Mouse (Mus musculus) liver, embryonic 16.5 days (tissue): ENCODE data around the gene Fer1l4. TPM values are rescaled to one million over a fixed set of nuclear protein-coding genes. Genes with fewer than 3 reads are reported as not detected.

Experiments
- ATAC-seq: fragments of 200-750 bp; cut with Nextera tagmentation; 2 replicates; pipeline ENCODE4 v1.8.0; 2017; ENCODE audit warnings: low read depth, mild to moderate bottlenecking, moderate number of reproducible peaks, moderate library complexity
- H3K27ac ChIP-seq: fragments of 300-500 bp; sonication (generic); 2 replicates; pipeline ENCODE4 v1.5.1; 2014; ENCODE audit warnings: mild to moderate bottlenecking, low read length
- H3K27me3 ChIP-seq: fragments of 300-500 bp; sonication (generic); 2 replicates; pipeline ENCODE4 v1.6.1; 2014; ENCODE audit warnings: low read depth, low read length, mixed read lengths; ENCODE audit not compliant: control insufficient read depth, insufficient read depth
- H3K36me3 ChIP-seq: fragments of 300-500 bp; sonication (generic); 2 replicates; pipeline ENCODE4 v1.6.1; 2014; ENCODE audit warnings: mild to moderate bottlenecking; ENCODE audit not compliant: control insufficient read depth, insufficient read depth
- H3K4me1 ChIP-seq: fragments of 300-500 bp; sonication (generic); 2 replicates; pipeline ENCODE4 v1.6.1; 2014; ENCODE audit warnings: low read depth, low read length, mixed read lengths; ENCODE audit not compliant: control insufficient read depth
- H3K4me2 ChIP-seq: fragments of 300-500 bp; sonication (generic); 2 replicates; pipeline ENCODE4 v1.6.1; 2014; ENCODE audit warnings: low read depth, low read length, mixed read lengths
- H3K4me3 ChIP-seq: fragments of 300-500 bp; sonication (generic); 2 replicates; pipeline ENCODE4 v1.5.1; 2014; ENCODE audit warnings: low read depth, mild to moderate bottlenecking, low read length
- H3K9ac ChIP-seq: fragments of 300-500 bp; sonication (generic); 2 replicates; pipeline ENCODE4 v1.6.1; 2014; ENCODE audit warnings: low read depth, low read length
- H3K9me3 ChIP-seq: fragments of 300-500 bp; sonication (generic); replicated peaks from 2 replicates; pipeline ENCODE4 v1.6.1; 2016; ENCODE audit warnings: low read length; ENCODE audit not compliant: control insufficient read depth
- WGBS: fragments of 180-500 bp; shearing (Covaris S2); extraction: QIAGEN DNeasy Blood & Tissue Kit; methylation state at CpG from one replicate; pipeline ENCODE4 v1.1.7; 2014; ENCODE audit not compliant: insufficient replicate concordance; 5-methylcytosine and 5-hydroxymethylcytosine counted together
- polyA plus RNA-seq: library from polyadenylated mRNA; unstranded; fragments of >200 nt; fragmentation: Nextera tagmentation; extraction: Ambion mirVana; gene quantifications from 2 replicates; pipeline ENCODE4 v1.2.1, GENCODE M21; 2015

The Fer1l4 gene
- polyA plus RNA-seq, 1 experiment from 2014 or later: not detected

DNA sequence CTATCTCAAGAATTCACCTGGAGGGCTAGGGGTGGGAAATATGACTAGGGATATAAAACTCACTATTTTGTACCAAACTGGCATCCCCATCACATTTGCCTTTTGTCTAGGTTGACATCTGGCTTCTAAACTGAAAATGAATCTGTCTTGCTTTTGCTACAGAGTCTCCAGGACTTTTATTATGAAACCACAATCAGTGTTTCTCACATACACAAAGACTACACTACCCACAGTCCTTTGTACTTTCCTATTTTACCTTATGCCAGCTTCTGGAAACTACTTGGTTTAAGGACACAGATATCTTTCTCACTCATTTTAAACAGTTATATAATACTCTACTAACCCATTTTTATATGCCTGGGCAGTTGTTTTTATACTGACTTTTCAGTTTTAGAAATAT, 27.3 kb downstream of the Fer1l4 start:
- Histone ChIP-seq H3K4me3 (no peak overlapping the region), H3K27me3 (no peaks in the 10 kb centered on the region), H3K9me3 (no peaks in the 10 kb centered on the region), H3K4me2 (no peak overlapping the region), H3K4me1 (peaks cover 23% of the 10 kb centered on the region), H3K9ac (no peak overlapping the region), H3K27ac (no peak overlapping the region), H3K36me3 (no peaks in the 10 kb centered on the region)
- ATAC-seq: no peak

- H3K27ac ChIP-seq: no peak overlapping the region
- 64% methylated on average over 2 of the region's 2 CpGs for WGBS
- no peak overlapping the region for H3K9ac ChIP-seq
- no peaks in the 10 kb centered on the region for H3K27me3 ChIP-seq
- H3K9me3 ChIP-seq: no peaks in the 10 kb centered on the region
- 0 out of 2 replicates have a peak, but pooled peaks cover 4% of the 10 kb centered on the region for H3K36me3 ChIP-seq
- peak; percentile 24; the same call in 1 of the 2 replicates for ATAC-seq
- no peak overlapping the region for H3K4me2 ChIP-seq
- H3K4me3 ChIP-seq: no peak overlapping the region
- H3K4me1 ChIP-seq: peaks cover 27% of the 10 kb centered on the region
Observed at GRCm38 (mm10) chr2:156021765-156022164, 31.0 kb downstream of the Fer1l4 start.

GRCm38 (mm10) chr2:156021219-156021618, 31.5 kb downstream of the Fer1l4 start:
- Histone ChIP-seq H3K4me1 (peaks cover 27% of the 10 kb centered on the region), H3K9ac (no peak overlapping the region), H3K9me3 (no peaks in the 10 kb centered on the region), H3K36me3 (peaks cover 8% of the 10 kb centered on the region; the same call in 1 of the 2 replicates), H3K4me2 (no peak overlapping the region), H3K4me3 (no peak overlapping the region), H3K27ac (peak overlapping the region; percentile 12; the same call in 1 of the 2 replicates), H3K27me3 (no peaks in the 10 kb centered on the region)
- WGBS: 33% methylated on average over 8 of the region's 8 CpGs
- ATAC-seq: peak; percentile 78

DNA sequence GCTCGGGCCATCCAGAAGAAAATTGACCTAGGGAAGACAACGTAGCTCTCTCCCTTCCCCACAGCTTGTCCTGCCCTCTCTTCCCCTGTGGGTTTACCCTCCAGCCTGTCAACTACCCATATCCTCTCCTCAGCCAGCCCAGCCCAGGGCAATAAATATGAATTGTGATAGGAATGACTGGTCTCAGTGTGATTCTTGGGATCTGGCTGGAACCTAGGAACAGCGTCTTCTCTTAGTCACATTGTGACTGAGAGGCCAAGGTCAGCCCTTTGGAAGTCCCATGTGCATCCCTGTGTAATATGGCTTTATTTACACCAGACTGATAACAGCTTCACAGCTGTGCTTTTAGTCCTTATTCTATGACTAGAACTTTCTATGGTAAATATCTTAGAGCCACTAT, 34.6 kb downstream of the Fer1l4 start:
- Histone ChIP-seq H3K9me3 (no peaks in the 10 kb centered on the region), H3K9ac (no peak overlapping the region), H3K4me2 (no peak overlapping the region), H3K36me3 (peaks cover 17% of the 10 kb centered on the region), H3K4me3 (no peak overlapping the region), H3K4me1 (peaks cover 25% of the 10 kb centered on the region), H3K27ac (no peak overlapping the region), H3K27me3 (no peaks in the 10 kb centered on the region)
- WGBS: 75% methylated on average over 3 of the region's 3 CpGs
- no peak for ATAC-seq

GRCm38 (mm10) chr2:156007888-156008532, 44.7 kb downstream of the Fer1l4 start, which contains the start of the genes 6430550D23Rik and Ergic3:
Gene 6430550D23Rik, minus strand, starts transcription at chr2:156007977.
Gene Ergic3, plus strand, starts transcription at chr2:156008045.
- peak within 1 kb of the TSS; percentile 82 for H3K27ac ChIP-seq
- H3K9ac ChIP-seq: peak within 1 kb of the TSS; percentile 85
- H3K4me3 ChIP-seq: peak within 1 kb of the TSS; percentile 96
- under 1% methylated on average over 45 of the region's 45 CpGs for WGBS
- peaks cover 17% of the 10 kb centered on the region for H3K4me1 ChIP-seq
- no peaks in the 10 kb centered on the region for H3K27me3 ChIP-seq
- H3K9me3 ChIP-seq: no peaks in the 10 kb centered on the region
- peak within 1 kb of the TSS; percentile 84 for H3K4me2 ChIP-seq
- H3K36me3 ChIP-seq: peaks cover 19% of the 10 kb centered on the region
- peak; percentile 100 for ATAC-seq

GRCm38 (mm10) chr2:156005393-156005792, 47.4 kb downstream of the Fer1l4 start:
- Histone ChIP-seq H3K36me3 (peaks cover 7% of the 10 kb centered on the region), H3K4me2 (no peak overlapping the region), H3K27me3 (no peaks in the 10 kb centered on the region), H3K4me1 (peaks cover 17% of the 10 kb centered on the region), H3K27ac (no peak overlapping the region), H3K4me3 (no peak overlapping the region), H3K9ac (no peak overlapping the region), H3K9me3 (no peaks in the 10 kb centered on the region)
- ATAC-seq: no peak
- 83% methylated on average over 4 of the region's 4 CpGs for WGBS

DNA sequence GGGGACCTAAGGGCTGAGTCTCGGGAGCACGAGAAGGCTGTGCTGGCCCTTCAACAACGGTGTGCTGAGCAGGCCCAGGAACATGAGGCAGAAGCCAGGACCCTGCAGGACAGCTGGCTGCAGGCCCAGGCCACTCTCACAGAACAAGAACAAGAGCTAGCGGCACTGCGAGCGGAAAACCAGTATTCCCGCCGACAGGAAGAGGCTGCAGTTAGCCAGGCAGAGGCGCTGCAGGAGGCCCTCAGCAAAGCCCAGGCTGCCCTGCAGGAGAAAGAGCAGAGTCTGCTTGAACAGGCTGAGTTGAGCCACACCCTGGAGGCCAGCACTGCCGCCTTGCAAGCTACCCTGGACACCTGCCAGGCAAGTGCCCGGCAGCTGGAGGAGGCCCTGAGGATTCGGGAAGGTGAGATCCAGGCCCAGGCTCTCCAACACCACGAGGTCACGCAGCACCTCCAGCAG, 60.9 kb downstream of the Fer1l4 start:
- peak overlapping the region; percentile 18; the same call in 1 of the 2 replicates for H3K27ac ChIP-seq
- ATAC-seq: peak; percentile 45
- WGBS: 72% methylated on average over 14 of the region's 14 CpGs
- peak overlapping the region; percentile 44 for H3K9ac ChIP-seq
- H3K27me3 ChIP-seq: no peaks in the 10 kb centered on the region
- H3K9me3 ChIP-seq: no peaks in the 10 kb centered on the region
- peaks cover 28% of the 10 kb centered on the region for H3K36me3 ChIP-seq
- peak overlapping the region; percentile 79 for H3K4me2 ChIP-seq
- H3K4me3 ChIP-seq: peak overlapping the region; percentile 39
- H3K4me1 ChIP-seq: peaks cover 46% of the 10 kb centered on the region

DNA sequence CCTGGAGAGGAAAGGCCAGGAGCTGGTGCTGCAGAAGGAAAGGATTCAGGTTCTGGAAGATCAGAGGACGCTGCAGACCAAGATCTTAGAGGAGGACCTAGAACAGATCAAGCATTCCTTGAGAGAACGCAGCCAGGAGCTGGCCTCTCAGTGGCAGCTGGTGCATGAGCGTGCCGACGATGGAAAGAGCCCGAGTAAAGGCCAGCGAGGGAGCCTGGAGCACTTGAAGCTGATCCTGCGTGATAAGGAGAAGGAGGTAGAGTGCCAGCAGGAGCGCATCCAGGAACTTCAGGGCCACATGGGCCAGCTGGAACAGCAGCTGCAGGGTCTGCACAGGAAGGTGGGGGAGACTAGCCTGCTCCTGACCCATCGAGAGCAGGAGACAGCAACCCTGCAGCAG, 61.6 kb downstream of the Fer1l4 start:
- H3K4me2 ChIP-seq: peak overlapping the region; percentile 79

DNA sequence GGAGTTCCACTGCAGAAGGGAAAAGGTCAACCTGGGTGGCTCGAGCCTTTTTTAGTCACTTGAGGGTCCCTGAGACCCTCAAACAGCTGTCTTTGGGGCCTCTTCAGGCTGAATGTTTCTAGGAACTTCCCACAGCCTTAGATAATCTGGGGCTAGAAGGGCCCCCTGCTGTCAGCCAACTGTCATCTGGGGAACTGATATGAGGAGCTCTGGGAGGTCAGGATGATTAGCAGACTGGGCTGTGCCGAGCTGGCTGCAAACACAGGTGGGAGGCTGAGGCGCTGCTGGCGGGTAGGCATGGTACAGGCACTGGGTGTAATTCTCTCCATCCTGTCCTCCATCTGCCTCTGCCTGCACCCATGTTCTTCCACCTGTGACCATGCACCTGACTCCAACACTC, 63.7 kb downstream of the Fer1l4 start:
- peak overlapping the region; percentile 75 for H3K9ac ChIP-seq

More for the DNA sequence above, 61.6 kb downstream of the Fer1l4 start:
- no peak overlapping the region for H3K4me3 ChIP-seq
- H3K9me3 ChIP-seq: no peaks in the 10 kb centered on the region
- WGBS: 76% methylated on average over 10 of the region's 10 CpGs
- H3K9ac ChIP-seq: no peak overlapping the region
- no peaks in the 10 kb centered on the region for H3K27me3 ChIP-seq
- peaks cover 47% of the 10 kb centered on the region for H3K4me1 ChIP-seq
- no peak overlapping the region for H3K27ac ChIP-seq
- H3K36me3 ChIP-seq: peaks cover 24% of the 10 kb centered on the region
- no peak for ATAC-seq

More for the DNA sequence above, 63.7 kb downstream of the Fer1l4 start:
- Histone ChIP-seq H3K4me2 (peak overlapping the region; percentile 79), H3K36me3 (peaks cover 23% of the 10 kb centered on the region), H3K9me3 (no peaks in the 10 kb centered on the region), H3K27ac (peak overlapping the region; percentile 91), H3K4me1 (peaks cover 47% of the 10 kb centered on the region), H3K27me3 (no peaks in the 10 kb centered on the region), H3K4me3 (peak overlapping the region; percentile 62)
- 9% methylated on average over 4 of the region's 4 CpGs for WGBS
- peak; percentile 95 for ATAC-seq
